Mouse (Mus musculus) kidney, postnatal 14 days (tissue): ENCODE results near the gene Hilpda.
A peak's percentile ranks its signal among the peaks of the same experiment; 100 is the strongest.

ENCODE experiments used
- DNase-seq: peaks from one replicate; pipeline ENCODE4 v3.0.0; 2022; ENCODE audit warnings: mixed read lengths

Gene Hilpda

GRCm38 (mm10) chr6:29272312-29273072 lies at the start of gene Hilpda:
TSS of gene Hilpda (plus strand) at chr6:29272488.
- DNase-seq, result peak; percentile 94

- no peak for DNase-seq
Observed at GRCm38 (mm10) chr6:29229265-29229913, 42.9 kb upstream of the Hilpda start.

GRCm38 (mm10) chr6:29230386-29230785 lies 41.9 kb upstream of the Hilpda start:
- no peak for DNase-seq

GRCm38 (mm10) chr6:29231799-29232198 lies 40.5 kb upstream of the Hilpda start:
- no peak for DNase-seq

- no peak for DNase-seq
Observed at GRCm38 (mm10) chr6:29232321-29232720, 40.0 kb upstream of the Hilpda start.

- DNase-seq, result no peak
Observed at GRCm38 (mm10) chr6:29233710-29234109, 38.6 kb upstream of the Hilpda start.

- DNase-seq, result no peak
Observed at GRCm38 (mm10) chr6:29234272-29234671, 38.0 kb upstream of the Hilpda start.

GRCm38 (mm10) chr6:29240806-29241205 lies 31.5 kb upstream of the Hilpda start:
- peak; percentile 50 for DNase-seq

GRCm38 (mm10) chr6:29241697-29242096 lies 30.6 kb upstream of the Hilpda start:
- DNase-seq, result no peak

GRCm38 (mm10) chr6:29242265-29242664 lies 30.0 kb upstream of the Hilpda start:
- no peak for DNase-seq

- DNase-seq, result no peak
Observed at GRCm38 (mm10) chr6:29245272-29246120, 26.8 kb upstream of the Hilpda start.

GRCm38 (mm10) chr6:29246183-29246582 lies 26.1 kb upstream of the Hilpda start:
- no peak for DNase-seq

- DNase-seq, result no peak
Observed at GRCm38 (mm10) chr6:29246585-29246984, 25.7 kb upstream of the Hilpda start.

GRCm38 (mm10) chr6:29247072-29247471 lies 25.2 kb upstream of the Hilpda start:
- no peak for DNase-seq

- DNase-seq, result no peak
Observed at GRCm38 (mm10) chr6:29259418-29259817, 12.9 kb upstream of the Hilpda start.

- DNase-seq, result no peak
Observed at GRCm38 (mm10) chr6:29261831-29262230, 10.5 kb upstream of the Hilpda start.

GRCm38 (mm10) chr6:29263650-29264455 lies 8.4 kb upstream of the Hilpda start:
- DNase-seq, result no peak

- no peak for DNase-seq
Observed at GRCm38 (mm10) chr6:29264456-29264781, 7.9 kb upstream of the Hilpda start.

GRCm38 (mm10) chr6:29266936-29267335 lies 5.4 kb upstream of the Hilpda start:
- DNase-seq, result no peak

- DNase-seq, result no peak
Observed at GRCm38 (mm10) chr6:29269006-29269668, 3.2 kb upstream of the Hilpda start.

GRCm38 (mm10) chr6:29270961-29271360 lies 1.3 kb upstream of the Hilpda start:
- peak; percentile 34 for DNase-seq

- DNase-seq, result no peak
Observed at GRCm38 (mm10) chr6:29276746-29277145, 4.5 kb downstream of the Hilpda start.
